In the genomic region with DNA sequence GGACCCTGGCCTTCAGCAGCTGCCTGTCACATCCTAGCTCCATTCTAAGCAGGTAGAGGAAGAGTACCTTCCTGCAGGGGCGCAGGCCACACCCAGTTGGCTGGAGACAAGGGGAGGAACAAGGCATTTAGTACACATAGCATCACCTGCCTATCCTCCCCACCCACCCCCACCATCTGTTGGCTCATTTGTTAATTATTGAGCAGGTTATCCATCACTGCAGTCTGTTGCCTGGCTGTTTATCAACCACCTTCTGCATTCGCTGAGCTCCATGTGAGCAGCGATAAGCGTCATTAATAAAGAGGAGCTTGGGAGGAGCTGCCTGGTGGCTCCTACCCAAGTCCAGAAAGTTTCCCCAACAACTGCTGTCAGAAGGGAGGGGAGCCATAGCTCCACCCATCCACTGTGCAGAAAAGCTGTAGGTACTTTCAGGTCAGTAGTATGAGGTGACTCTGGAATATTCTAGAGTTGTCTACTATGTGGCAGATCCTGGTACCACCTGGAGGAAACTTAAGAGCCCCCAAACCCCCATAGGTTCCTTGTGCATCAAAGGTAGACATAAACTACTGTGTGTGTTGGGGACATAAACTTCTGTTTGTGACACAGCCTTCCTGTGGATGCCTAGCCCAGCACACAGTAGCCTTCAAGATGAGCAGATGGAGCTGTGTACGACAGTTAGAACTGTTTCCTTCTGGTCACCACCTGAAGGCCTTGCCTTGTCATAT, we compare ENCODE assay signal across 15 mouse cellular contexts.
A peak's percentile ranks its signal among the peaks of the same experiment; 100 is the strongest.
DNase-seq lines count a peak whose midpoint lies in the region; ATAC-seq lines count a peak whose summit lies in the region.
"Had no signal": no experiment of that assay in that cellular context is flagged by ENCODE, and none has a peak within 500 bp of the region (broad histone marks: within the 10 kb centered on the region; RNA-seq: fewer than 3 reads in every experiment).

No protein-coding gene starts in this region.

- no peaks in the 10 kb centered on the region for H3K9me3 ChIP-seq in liver, embryonic 11.5 days (ENCODE audit: control insufficient read depth, low read length)
- H3K9me3 ChIP-seq: forebrain, embryonic 10.5 days; heart, embryonic 12.5 days; hindbrain, embryonic 15.5 days; midbrain, embryonic 13.5 days had no signal

- no peaks in the 10 kb centered on the region for H3K27me3 ChIP-seq in liver, embryonic 11.5 days (replicated peaks; ENCODE audit: control insufficient read depth, insufficient read depth, low read length)
- H3K27me3 ChIP-seq: CH12.LX; hindbrain, embryonic 15.5 days; midbrain, embryonic 13.5 days had no signal

- 77% methylated on average over 5 of the region's 5 CpGs for WGBS in liver, embryonic 11.5 days

- H3K4me2 ChIP-seq in liver, embryonic 11.5 days = no peak overlapping the region
- H3K4me2 ChIP-seq: heart, embryonic 12.5 days; hindbrain, embryonic 15.5 days; lung, embryonic 14.5 days; midbrain, embryonic 13.5 days had no signal

- H3K36me3 ChIP-seq in liver, embryonic 11.5 days (ENCODE audit: control insufficient read depth, insufficient read depth, low read length) = no peaks in the 10 kb centered on the region
- H3K36me3 ChIP-seq: forebrain, embryonic 10.5 days; heart, embryonic 12.5 days; hindbrain, embryonic 15.5 days; midbrain, embryonic 13.5 days had no signal

- H3K4me3 ChIP-seq in liver, embryonic 11.5 days (ENCODE audit: low read depth, low read length) = no peak overlapping the region
- H3K4me3 ChIP-seq: forebrain, embryonic 10.5 days; gastrocnemius, adult 2 months; heart, embryonic 12.5 days; hindbrain, embryonic 15.5 days; left cerebral cortex, adult 2 months; midbrain, embryonic 13.5 days had no signal

- DNase-seq in c-Kit-positive CD71-positive TER-119-positive erythroid progenitor cells, embryonic 14.5 days (ENCODE audit: low spot score) = peak; percentile 72
- DNase-seq in kidney, adult 18-20 months = peak; percentile 36
- DNase-seq in liver, embryonic 11.5 days (ENCODE audit: low spot score) = no peak
- DNase-seq in spleen, postnatal 14 days (ENCODE audit: low spot score in 2 of 2) = peak; percentile 16 to 27
- DNase-seq in adrenal gland, adult (ENCODE audit: inconsistent age in 2 of 2, low spot score in 1 of 2) = no peak
- DNase-seq in urinary bladder, adult 18-20 months (ENCODE audit: low spot score in 2 of 2) = no peak
- no peak for DNase-seq in layer of hippocampus, adult 18-20 months (ENCODE audit: low spot score in 2 of 2)
- DNase-seq: gastrocnemius, adult 2 months had no signal

- no peak overlapping the region for H3K27ac ChIP-seq in liver, embryonic 11.5 days (ENCODE audit: low read depth, low read length)
- H3K27ac ChIP-seq: forebrain, embryonic 10.5 days; gastrocnemius, adult 2 months; hindbrain, embryonic 15.5 days; left cerebral cortex, adult 2 months; midbrain, embryonic 13.5 days had no signal

- peaks cover 12% of the 10 kb centered on the region for H3K4me1 ChIP-seq in liver, embryonic 11.5 days (replicated peaks; ENCODE audit: control insufficient read depth, insufficient read depth, low read length)
- H3K4me1 ChIP-seq: heart, embryonic 12.5 days; hindbrain, embryonic 15.5 days had no signal

- no peak overlapping the region for H3K9ac ChIP-seq in liver, embryonic 11.5 days (ENCODE audit: low read depth, low read length)
- H3K9ac ChIP-seq: heart, embryonic 12.5 days; hindbrain, embryonic 15.5 days; lung, embryonic 14.5 days; midbrain, embryonic 13.5 days had no signal

- peak; percentile 85 for ATAC-seq in liver, embryonic 11.5 days (replicated peaks; ENCODE audit: low FRiP score)

Comparison
In these comparisons a context has a peak if more than half of its experiments do, and no peak if none do; other contexts are left out.
1. DNase-seq: peak in c-Kit-positive CD71-positive TER-119-positive erythroid progenitor cells, embryonic 14.5 days (single experiment), kidney, adult 18-20 months (single experiment) and spleen, postnatal 14 days (2 of 2); none in liver, embryonic 11.5 days (single experiment), adrenal gland, adult (0 of 2), urinary bladder, adult 18-20 months (0 of 2) and layer of hippocampus, adult 18-20 months (0 of 2).